Mouse (Mus musculus) liver, postnatal 0 days (tissue): Measurements from ENCODE around the gene Dnajc7. TPM values are rescaled to one million over a fixed set of nuclear protein-coding genes. Genes with fewer than 3 reads are reported as not detected.

Source experiments
- ATAC-seq: fragments of 200-750 bp; cut with Nextera tagmentation; 2 replicates; pipeline ENCODE4 v1.8.0; 2017; ENCODE audit warnings: mild to moderate bottlenecking, moderate library complexity
- DNase-seq: peaks from one replicate; pipeline ENCODE4 v3.0.0-alpha.2; 2016
- H3K27ac ChIP-seq: fragments of 300-500 bp; sonication (generic); 2 replicates; pipeline ENCODE4 v1.5.1; 2014; ENCODE audit warnings: antibody characterized with exemption, moderate library complexity, mild to moderate bottlenecking, low read depth
- H3K27me3 ChIP-seq: fragments of 300-500 bp; sonication (generic); 2 replicates; pipeline ENCODE4 v1.6.1; 2014; ENCODE audit warnings: low read length, control low read depth, mixed read lengths; ENCODE audit not compliant: insufficient read depth
- H3K36me3 ChIP-seq: fragments of 300-500 bp; sonication (generic); replicated peaks from 2 replicates; pipeline ENCODE4 v1.6.1; 2014; ENCODE audit warnings: mild to moderate bottlenecking, control low read depth, low read length, moderate library complexity, mixed read lengths; ENCODE audit not compliant: insufficient read depth
- H3K4me1 ChIP-seq: fragments of 300-500 bp; sonication (generic); 2 replicates; pipeline ENCODE4 v1.6.1; 2014; ENCODE audit warnings: antibody characterized with exemption, mild to moderate bottlenecking, control low read depth; ENCODE audit not compliant: insufficient read depth
- H3K4me2 ChIP-seq: fragments of 300-500 bp; sonication (generic); 2 replicates; pipeline ENCODE4 v1.6.1; 2014; ENCODE audit warnings: low read depth, mild to moderate bottlenecking, low read length, moderate library complexity, mixed read lengths
- H3K4me3 ChIP-seq: fragments of 300-500 bp; sonication (generic); 2 replicates; pipeline ENCODE4 v1.5.1; 2014; ENCODE audit warnings: low read depth, low read length
- H3K9ac ChIP-seq: fragments of 300-500 bp; sonication (generic); replicated peaks from 2 replicates; pipeline ENCODE4 v1.6.1; 2014; ENCODE audit warnings: mild to moderate bottlenecking, moderate library complexity
- H3K9me3 ChIP-seq: fragments of 300-500 bp; sonication (generic); 2 replicates; pipeline ENCODE4 v1.6.1; 2016; ENCODE audit warnings: mild to moderate bottlenecking, control low read depth, low read length, mixed read lengths
- CTCF ChIP-seq: sonication (generic); IDR thresholded peaks from 2 replicates; pipeline ENCODE4 v1.5.1; 2016; ENCODE audit warnings: antibody characterized with exemption, low read depth
- EP300 ChIP-seq: IDR thresholded peaks from 2 replicates; pipeline ENCODE4 v1.6.1; 2016; ENCODE audit warnings: antibody characterized with exemption, low read depth, mild to moderate bottlenecking
- WGBS: fragments of 180-500 bp; shearing (Covaris S2); extraction: QIAGEN DNeasy Blood & Tissue Kit; methylation state at CpG from one replicate; pipeline ENCODE4 v1.1.7; 2014; ENCODE audit not compliant: insufficient replicate concordance; 5-methylcytosine and 5-hydroxymethylcytosine counted together
- polyA plus RNA-seq: library from polyadenylated mRNA; unstranded; fragments of >200 nt; fragmentation: Nextera tagmentation; extraction: Ambion mirVana; gene quantifications from 2 replicates; pipeline ENCODE4 v1.2.1, GENCODE M21; 2015

Dnajc7 gene
- polyA plus RNA-seq, 1 experiment from 2014 or later = 49.1 TPM

DNA sequence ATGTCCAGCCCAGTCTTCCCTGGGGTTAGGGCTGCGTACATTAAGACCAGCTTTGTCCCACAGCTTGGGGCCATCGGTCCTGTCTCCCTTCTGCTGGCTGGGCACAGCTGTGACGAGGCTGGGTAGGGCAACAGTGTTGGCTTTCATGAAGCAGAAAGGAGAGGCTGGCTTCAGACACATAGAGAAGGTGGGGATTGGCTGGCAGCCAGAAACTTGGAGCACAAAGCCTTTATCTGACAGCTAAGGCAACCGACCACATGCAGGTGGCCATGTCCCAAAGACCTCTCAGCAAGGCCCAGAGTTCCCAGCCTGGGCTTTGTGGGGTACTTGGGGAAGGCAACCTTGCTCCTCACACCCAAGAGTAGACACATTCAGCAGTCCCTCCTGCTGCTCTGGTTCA lies 38.2 kb downstream of the Dnajc7 start:
- Histone ChIP-seq H3K4me2 (no peak overlapping the region), H3K36me3 (peaks cover 62% of the 10 kb centered on the region), H3K9me3 (no peaks in the 10 kb centered on the region), H3K27me3 (no peaks in the 10 kb centered on the region), H3K9ac (no peak overlapping the region), H3K4me1 (no peaks in the 10 kb centered on the region), H3K27ac (no peak overlapping the region), H3K4me3 (no peak overlapping the region)
- DNase-seq (peak; percentile 48), ATAC-seq (peak; percentile 52)
- 57% methylated on average over 4 of the region's 4 CpGs for WGBS
- TF ChIP-seq EP300 (no peak), CTCF (no peak)

DNA sequence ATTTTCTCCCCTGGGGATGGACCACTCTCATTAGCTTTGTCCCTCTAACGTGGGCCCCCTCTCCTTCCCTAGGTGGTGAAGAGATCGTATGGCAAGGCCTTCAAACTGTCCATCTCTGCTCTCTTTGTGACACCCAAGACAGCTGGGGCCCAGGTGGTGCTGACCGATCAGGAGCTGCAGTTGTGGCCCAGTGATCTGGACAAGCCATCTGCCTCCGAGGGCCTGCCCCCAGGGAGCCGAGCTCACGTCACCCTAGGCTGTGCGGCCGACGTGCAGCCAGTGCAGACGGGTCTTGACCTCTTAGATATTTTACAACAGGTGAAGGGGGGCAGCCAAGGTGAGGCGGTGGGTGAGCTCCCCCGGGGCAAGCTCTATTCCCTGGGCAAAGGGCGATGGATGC lies 39.7 kb downstream of the Dnajc7 start:
- WGBS = 82% methylated on average over 13 of the region's 13 CpGs
- Histone ChIP-seq H3K4me3 (no peak overlapping the region), H3K4me2 (no peak overlapping the region), H3K9me3 (no peaks in the 10 kb centered on the region), H3K4me1 (peaks cover 7% of the 10 kb centered on the region; the same call in 1 of the 2 replicates), H3K36me3 (peaks cover 49% of the 10 kb centered on the region), H3K27me3 (no peaks in the 10 kb centered on the region), H3K9ac (no peak overlapping the region), H3K27ac (no peak overlapping the region)
- TF ChIP-seq CTCF = no peak
- TF ChIP-seq EP300 = no peak
- no peak for ATAC-seq
- DNase-seq = no peak

DNA sequence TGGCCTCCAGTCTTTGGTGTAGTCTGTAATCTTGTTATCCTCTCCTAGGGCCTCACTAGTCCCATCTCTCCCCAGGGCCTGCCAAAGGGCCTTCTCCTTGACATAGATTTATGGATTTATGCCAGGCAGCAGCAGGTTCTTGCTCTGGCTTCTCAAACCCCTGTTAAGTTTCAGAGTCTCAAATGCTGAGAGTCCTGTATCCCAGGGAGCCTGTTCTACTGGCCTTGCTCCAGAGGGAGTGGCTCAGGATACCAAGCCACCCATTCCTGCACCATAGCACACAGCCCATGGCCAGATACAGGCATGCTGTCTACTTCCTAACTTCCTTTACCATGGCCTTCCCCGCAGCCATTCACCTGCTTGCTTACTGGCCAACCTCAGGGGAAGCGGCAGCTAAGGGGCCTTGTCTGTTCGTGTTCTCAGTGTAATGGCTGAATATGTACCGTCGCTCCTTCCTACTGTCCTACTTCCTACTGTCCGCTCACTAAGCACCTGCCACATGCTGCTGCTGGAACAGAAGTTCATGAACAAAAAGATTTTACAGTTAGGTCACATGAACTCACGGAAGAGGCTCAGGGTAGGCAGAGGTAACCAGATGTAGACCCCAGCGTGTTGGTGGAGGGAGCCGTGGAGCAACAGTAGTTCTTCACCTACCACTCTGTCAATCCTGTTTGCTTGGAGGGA lies 40.7 kb downstream of the Dnajc7 start:
- H3K36me3 ChIP-seq = peaks cover 39% of the 10 kb centered on the region
- no peak for TF ChIP-seq EP300
- TF ChIP-seq CTCF = no peak
- H3K27ac ChIP-seq = no peak overlapping the region

GRCm38 (mm10) chr11:100577852-100578599 lies 41.9 kb downstream of the Dnajc7 start:
- Histone ChIP-seq H3K36me3 (peaks cover 27% of the 10 kb centered on the region), H3K9me3 (no peaks in the 10 kb centered on the region), H3K4me2 (peak overlapping the region; percentile 81; the same call in 1 of the 2 replicates), H3K27me3 (no peaks in the 10 kb centered on the region), H3K9ac (no peak overlapping the region), H3K27ac (no peak overlapping the region), H3K4me1 (peaks cover 7% of the 10 kb centered on the region; the same call in 1 of the 2 replicates), H3K4me3 (no peak overlapping the region)
- no peak for DNase-seq
- 73% methylated on average over 8 of the region's 8 CpGs for WGBS
- TF ChIP-seq CTCF (no peak), EP300 (no peak)
- ATAC-seq = no peak

More for the DNA sequence above, 40.7 kb downstream of the Dnajc7 start:
- DNase-seq = no peak
- WGBS = 88% methylated on average over 9 of the region's 9 CpGs
- Histone ChIP-seq H3K4me2 (no peak overlapping the region), H3K27me3 (no peaks in the 10 kb centered on the region), H3K4me1 (peaks cover 7% of the 10 kb centered on the region; the same call in 1 of the 2 replicates), H3K9me3 (no peaks in the 10 kb centered on the region), H3K9ac (no peak overlapping the region), H3K4me3 (no peak overlapping the region)
- no peak for ATAC-seq

DNA sequence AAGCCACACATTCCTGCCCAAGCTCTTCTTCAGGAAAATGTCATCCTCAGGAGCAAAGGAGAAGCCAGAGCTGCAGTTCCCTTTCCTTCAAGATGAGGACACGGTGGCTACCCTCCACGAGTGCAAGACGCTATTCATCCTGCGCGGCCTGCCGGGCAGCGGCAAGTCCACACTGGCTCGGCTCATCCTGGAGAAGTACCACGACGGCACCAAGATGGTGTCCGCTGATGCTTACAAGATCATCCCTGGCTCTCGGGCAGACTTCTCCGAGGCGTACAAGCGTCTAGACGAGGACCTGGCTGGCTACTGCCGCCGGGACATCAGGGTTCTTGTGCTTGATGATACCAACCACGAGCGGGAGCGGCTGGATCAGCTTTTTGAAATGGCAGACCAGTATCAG lies 43.7 kb downstream of the Dnajc7 start:
- Histone ChIP-seq H3K4me1 (peaks cover 11% of the 10 kb centered on the region), H3K4me3 (no peak overlapping the region), H3K27ac (no peak overlapping the region), H3K36me3 (peaks cover 12% of the 10 kb centered on the region), H3K27me3 (no peaks in the 10 kb centered on the region), H3K9ac (no peak overlapping the region), H3K9me3 (no peaks in the 10 kb centered on the region), H3K4me2 (peak overlapping the region; percentile 81)
- no peak for TF ChIP-seq EP300
- TF ChIP-seq CTCF = no peak
- DNase-seq = no peak
- WGBS = 76% methylated on average over 21 of the region's 21 CpGs
- ATAC-seq = no peak

GRCm38 (mm10) chr11:100575484-100575855 lies 44.5 kb downstream of the Dnajc7 start:
- H3K27ac ChIP-seq = peak overlapping the region; percentile 75
- peak; percentile 4; the same call in 1 of the 2 replicates for ATAC-seq
- TF ChIP-seq CTCF (no peak), EP300 (no peak)

More at GRCm38 (mm10) chr11:100575484-100575855, 44.5 kb downstream of the Dnajc7 start:
- H3K4me3 ChIP-seq = peak overlapping the region; percentile 74
- peak overlapping the region; percentile 63 for H3K9ac ChIP-seq
- peaks cover 19% of the 10 kb centered on the region for H3K4me1 ChIP-seq
- H3K27me3 ChIP-seq = no peaks in the 10 kb centered on the region
- peak overlapping the region; percentile 81 for H3K4me2 ChIP-seq
- DNase-seq = no peak
- peaks cover 7% of the 10 kb centered on the region for H3K36me3 ChIP-seq
- WGBS = 32% methylated on average over 2 of the region's 2 CpGs
- no peaks in the 10 kb centered on the region for H3K9me3 ChIP-seq
